Mouse (Mus musculus) heart, adult 11 months (tissue): ENCODE measurements around the gene Epdr1.
"Not testable (repeated sequence)": the region's sequence is repeated elsewhere in the genome, so short reads cannot be mapped to it uniquely, and the experiment has no call there.

Source experiments
- DNase-seq: peaks from one replicate; pipeline ENCODE4 v3.0.0; 2022

The Epdr1 gene

GRCm38 (mm10) chr13:19603719-19604118 is 16.0 kb downstream of the Epdr1 start:
- no peak for DNase-seq

GRCm38 (mm10) chr13:19602531-19602930 is 17.2 kb downstream of the Epdr1 start:
- DNase-seq: no peak

- DNase-seq: no peak
Observed at GRCm38 (mm10) chr13:19599242-19599641, 20.5 kb downstream of the Epdr1 start.

DNA sequence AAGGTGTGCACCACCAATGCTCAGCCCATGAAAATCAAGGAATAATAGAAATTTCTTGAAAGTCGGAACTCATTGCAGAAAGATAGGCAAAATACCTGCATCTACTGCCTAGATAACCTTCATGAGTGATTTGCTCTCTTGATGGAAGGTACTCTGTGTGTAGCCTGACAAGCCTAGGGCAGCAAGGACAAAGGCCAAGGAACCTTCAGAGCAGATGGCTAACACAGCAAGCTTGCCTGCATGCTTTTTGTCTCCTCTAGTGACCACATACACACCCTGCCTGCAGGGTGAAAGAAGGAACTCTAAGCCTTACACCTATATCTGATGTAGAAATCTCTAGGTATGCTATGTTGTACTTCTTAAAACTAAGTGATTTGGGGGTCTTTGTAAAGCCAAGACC is 24.6 kb downstream of the Epdr1 start:
- no peak for DNase-seq

DNA sequence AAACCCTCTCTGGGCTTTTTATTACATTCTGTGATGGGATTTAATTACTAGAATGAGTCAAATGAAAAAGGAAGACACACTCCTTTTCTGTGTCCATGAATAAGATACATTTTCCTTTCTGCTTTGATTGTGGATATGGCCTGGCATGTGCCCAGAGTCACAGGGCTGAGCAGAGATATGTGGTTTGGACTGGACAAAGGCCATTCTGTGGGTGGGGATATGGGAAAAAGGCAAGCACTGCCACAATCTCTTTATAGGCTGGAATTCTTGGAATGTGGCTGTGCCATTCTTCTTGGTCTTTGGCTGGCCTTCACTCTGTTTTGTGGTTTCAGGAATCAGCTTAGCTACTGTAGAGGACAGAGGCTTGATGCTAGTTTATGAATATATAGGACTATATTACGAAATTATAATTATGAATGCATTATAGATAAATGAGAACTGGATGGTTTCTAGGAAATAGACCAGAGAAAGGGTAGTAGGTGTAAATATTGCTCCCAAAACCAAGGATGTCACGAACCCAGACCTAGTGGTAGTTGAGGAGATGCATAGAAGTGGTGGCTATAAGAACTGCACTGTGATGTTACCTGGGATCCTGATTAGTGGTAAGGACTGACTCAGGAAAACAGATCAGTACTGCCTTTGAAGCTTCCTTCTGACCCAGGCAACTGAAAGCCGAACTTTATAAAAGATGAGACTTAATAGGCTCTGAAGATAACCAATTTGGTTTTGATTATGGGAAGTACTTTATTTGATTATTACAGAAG is 28.5 kb downstream of the Epdr1 start:
- DNase-seq: peak; percentile 61

- DNase-seq: no peak
Observed at GRCm38 (mm10) chr13:19575947-19576346, 43.8 kb downstream of the Epdr1 start.

DNA sequence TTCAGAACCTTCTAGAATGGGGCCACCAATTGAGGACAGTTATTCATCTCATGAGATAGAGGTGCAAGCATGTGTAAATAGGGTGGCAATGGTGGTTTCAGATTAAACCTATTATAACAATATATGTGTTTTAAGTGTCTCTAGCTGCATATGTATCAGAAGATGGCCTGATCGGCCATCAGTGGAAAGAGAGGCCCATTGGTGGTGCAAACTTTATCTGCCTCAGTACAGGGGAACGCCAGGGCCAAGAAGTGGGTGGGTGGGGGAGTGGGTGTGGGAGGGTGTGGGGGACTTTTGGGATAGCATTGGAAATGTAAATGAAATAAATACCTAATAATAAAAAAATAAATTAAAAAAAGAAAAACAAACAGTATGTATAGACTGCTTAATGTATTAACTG is 45.0 kb downstream of the Epdr1 start:
- not testable (repeated sequence) for DNase-seq

DNA sequence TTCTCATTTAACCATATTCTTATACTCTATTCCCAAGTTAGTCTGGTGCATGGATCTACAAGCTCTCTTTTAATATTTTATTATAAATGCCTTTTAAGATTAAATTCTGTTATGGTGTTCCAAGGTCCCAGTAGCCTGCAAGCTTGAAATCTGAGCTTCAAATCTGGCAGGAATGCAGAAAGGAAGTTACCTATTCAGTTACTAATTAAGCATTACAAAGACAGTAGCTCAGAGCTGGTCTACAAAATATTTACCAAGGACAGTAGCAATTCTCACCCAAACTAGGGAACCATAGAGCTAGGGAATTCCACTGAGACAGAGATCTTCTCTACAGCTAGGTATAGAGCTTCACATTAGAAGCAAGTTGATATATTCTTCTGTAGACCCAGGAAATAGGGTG is 49.6 kb downstream of the Epdr1 start:
- DNase-seq: not testable (repeated sequence)

- no peak for DNase-seq
Observed at GRCm38 (mm10) chr13:19562510-19562909, 57.2 kb downstream of the Epdr1 start.

DNA sequence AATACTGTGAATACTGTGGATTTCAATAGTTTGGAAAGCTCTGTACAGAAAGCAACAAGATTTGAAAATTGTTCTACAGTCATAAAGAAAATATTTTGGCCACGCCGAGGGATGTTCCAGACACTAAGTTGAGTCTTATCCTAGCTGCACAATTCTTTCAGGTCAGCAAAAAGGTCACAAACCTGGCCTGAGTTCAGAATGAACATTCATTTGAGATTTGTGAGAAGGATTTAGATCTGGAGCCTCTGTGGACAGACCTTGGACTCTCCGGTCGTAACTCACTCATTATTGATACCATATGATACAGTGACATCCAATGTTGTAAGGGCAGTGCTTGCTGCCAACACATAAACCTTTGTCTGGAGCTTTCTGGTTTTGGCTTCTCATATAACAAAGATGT is 64.3 kb downstream of the Epdr1 start:
- DNase-seq: no peak
